Mouse (Mus musculus): ENCODE data around the gene Ext2. TPM values are rescaled to one million over a fixed set of nuclear protein-coding genes. Genes with fewer than 3 reads are reported as not detected.

Gene Ext2
- polyA plus RNA-seq, 1 experiment from 2014 or later: 69.8 TPM

DNA sequence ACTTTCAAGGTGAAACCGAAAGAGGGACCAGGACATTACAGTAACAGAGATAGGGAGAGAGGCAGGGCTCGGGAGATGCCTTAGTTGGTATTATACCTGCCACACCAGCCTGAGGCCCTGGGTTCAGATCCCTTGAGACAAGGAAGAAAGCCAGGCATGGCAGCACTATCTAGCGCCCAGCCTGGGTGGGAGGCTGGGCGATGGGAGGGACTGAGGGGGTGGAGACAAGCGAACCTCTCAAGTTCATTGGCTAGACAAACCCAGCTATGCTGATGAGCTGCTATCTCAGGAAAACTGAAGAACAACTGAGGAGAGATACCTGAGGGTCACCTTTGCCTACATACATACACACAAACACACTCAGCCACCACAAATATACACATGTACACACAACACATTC lies 17.3 kb downstream of the Ext2 start:
- Histone ChIP-seq H3K4me3 (ENCODE audit: low read depth, low read length) (no peak overlapping the region), H3K27ac (replicated peaks; ENCODE audit: low read depth, low read length) (no peak overlapping the region), H3K27me3 (ENCODE audit: control insufficient read depth, insufficient read depth, low read length) (no peaks in the 10 kb centered on the region), H3K4me2 (ENCODE audit: low read depth, severe bottlenecking) (no peak overlapping the region), H3K9ac (ENCODE audit: low read length) (no peak overlapping the region), H3K36me3 (ENCODE audit: control insufficient read depth, insufficient read depth, low read length) (peaks cover 4% of the 10 kb centered on the region; the same call in 1 of the 2 replicates), H3K4me1 (ENCODE audit: control insufficient read depth, insufficient read depth, low read length) (no peaks in the 10 kb centered on the region), H3K9me3 (ENCODE audit: control insufficient read depth, low read length) (no peaks in the 10 kb centered on the region)
- ATAC-seq (ENCODE audit: insufficient number of reproducible peaks, low FRiP score, low TSS enrichment, low read depth) (no peak), DNase-seq (ENCODE audit: low spot score) (no peak)
- WGBS: 84% methylated on average over 5 of the region's 5 CpGs

DNA sequence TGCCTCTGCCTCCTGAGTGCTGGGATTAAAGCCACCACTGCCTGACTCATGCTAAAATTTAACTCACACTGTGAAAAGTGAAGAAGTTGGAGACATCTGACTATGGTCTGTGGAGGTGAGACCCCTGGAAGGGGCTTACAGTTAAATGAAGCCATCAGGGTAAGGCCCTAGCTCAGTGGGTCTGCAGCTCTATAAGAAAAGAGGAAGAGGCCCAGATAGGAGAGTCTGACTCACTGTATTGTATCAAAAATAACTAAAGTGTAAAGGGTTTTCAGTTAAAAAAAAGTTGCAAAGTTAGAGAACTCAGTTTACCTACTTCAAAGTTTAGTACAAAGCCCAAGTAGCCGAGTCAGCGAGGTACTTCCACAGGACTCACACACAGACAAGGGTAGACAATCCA lies 19.4 kb downstream of the Ext2 start:
- DNase-seq (ENCODE audit: low spot score) (no peak), ATAC-seq (ENCODE audit: insufficient number of reproducible peaks, low FRiP score, low TSS enrichment, low read depth) (no peak)
- Histone ChIP-seq H3K4me2 (ENCODE audit: low read depth, severe bottlenecking) (no peak overlapping the region), H3K36me3 (ENCODE audit: control insufficient read depth, insufficient read depth, low read length) (peaks cover 4% of the 10 kb centered on the region; the same call in 1 of the 2 replicates), H3K4me1 (ENCODE audit: control insufficient read depth, insufficient read depth, low read length) (no peaks in the 10 kb centered on the region), H3K9me3 (ENCODE audit: control insufficient read depth, low read length) (no peaks in the 10 kb centered on the region), H3K9ac (ENCODE audit: low read length) (no peak overlapping the region), H3K27ac (replicated peaks; ENCODE audit: low read depth, low read length) (no peak overlapping the region), H3K4me3 (ENCODE audit: low read depth, low read length) (no peak overlapping the region), H3K27me3 (ENCODE audit: control insufficient read depth, insufficient read depth, low read length) (no peaks in the 10 kb centered on the region)
- 96% methylated on average over 2 of the region's 2 CpGs for WGBS

DNA sequence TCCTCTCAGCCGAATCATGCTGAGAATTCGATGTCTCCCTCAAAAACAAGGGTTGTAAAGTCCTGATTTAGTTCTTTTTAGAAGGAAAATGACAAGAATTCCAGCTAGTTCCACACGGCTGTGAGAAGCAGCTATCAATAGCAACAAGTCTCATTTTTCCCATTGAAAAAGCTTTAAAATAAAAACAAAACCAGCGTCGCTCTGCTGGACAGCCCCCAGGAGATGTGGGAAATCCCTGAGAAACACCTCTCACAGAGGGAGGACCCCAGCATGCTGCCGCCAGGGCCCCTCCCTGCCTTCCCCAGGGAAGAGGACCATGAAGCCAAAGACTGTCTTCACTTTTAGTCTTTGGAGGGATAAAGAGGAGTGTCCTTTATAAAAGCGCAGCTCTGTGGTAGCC lies 21.3 kb downstream of the Ext2 start:
- Histone ChIP-seq H3K9me3 (ENCODE audit: control insufficient read depth, low read length) (no peaks in the 10 kb centered on the region), H3K4me1 (ENCODE audit: control insufficient read depth, insufficient read depth, low read length) (no peaks in the 10 kb centered on the region), H3K36me3 (ENCODE audit: control insufficient read depth, insufficient read depth, low read length) (peaks cover 4% of the 10 kb centered on the region; the same call in 1 of the 2 replicates), H3K4me2 (ENCODE audit: low read depth, severe bottlenecking) (no peak overlapping the region), H3K27ac (replicated peaks; ENCODE audit: low read depth, low read length) (no peak overlapping the region), H3K9ac (ENCODE audit: low read length) (no peak overlapping the region), H3K27me3 (ENCODE audit: control insufficient read depth, insufficient read depth, low read length) (no peaks in the 10 kb centered on the region), H3K4me3 (ENCODE audit: low read depth, low read length) (no peak overlapping the region)
- ATAC-seq (ENCODE audit: insufficient number of reproducible peaks, low FRiP score, low TSS enrichment, low read depth) (no peak), DNase-seq (ENCODE audit: low spot score) (no peak)
- WGBS: 87% methylated on average over 7 of the region's 7 CpGs

DNA sequence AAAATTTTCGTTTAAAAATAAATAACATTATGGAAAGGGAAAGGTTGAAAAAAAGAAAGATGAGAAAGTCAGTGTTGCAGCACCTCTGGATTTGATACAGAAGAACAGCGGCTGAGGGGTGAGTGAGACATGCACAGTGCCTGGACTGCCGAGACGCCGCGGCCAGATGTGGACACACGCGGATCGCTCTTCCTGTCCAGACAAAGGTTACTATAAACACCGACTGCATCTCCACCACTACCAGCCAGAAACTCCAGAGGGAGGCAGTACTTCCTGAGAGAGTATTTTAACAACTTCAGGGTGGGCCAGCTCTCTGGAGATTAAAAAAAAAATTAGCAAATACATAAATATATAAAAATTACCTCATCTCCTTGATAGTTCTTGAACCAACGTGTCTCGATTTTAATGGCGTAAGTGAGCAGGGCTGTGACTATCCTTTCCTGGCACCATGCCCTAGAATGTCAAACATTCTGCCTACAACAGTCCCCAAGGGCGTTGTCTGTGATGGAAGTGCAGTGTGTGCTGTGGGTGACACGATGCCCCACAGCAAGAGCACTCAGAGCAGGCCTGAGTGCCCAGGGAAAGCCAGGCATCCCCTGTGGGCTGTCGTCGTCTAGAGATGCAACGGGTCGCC lies 25.1 kb downstream of the Ext2 start:
- WGBS: 85% methylated on average over 19 of the region's 19 CpGs
- Histone ChIP-seq H3K27ac (replicated peaks; ENCODE audit: low read depth, low read length) (no peak overlapping the region), H3K9ac (ENCODE audit: low read length) (no peak overlapping the region), H3K36me3 (ENCODE audit: control insufficient read depth, insufficient read depth, low read length) (peaks cover 2% of the 10 kb centered on the region; the same call in 1 of the 2 replicates), H3K4me3 (ENCODE audit: low read depth, low read length) (no peak overlapping the region), H3K9me3 (ENCODE audit: control insufficient read depth, low read length) (no peaks in the 10 kb centered on the region), H3K4me2 (ENCODE audit: low read depth, severe bottlenecking) (no peak overlapping the region), H3K27me3 (ENCODE audit: control insufficient read depth, insufficient read depth, low read length) (no peaks in the 10 kb centered on the region), H3K4me1 (ENCODE audit: control insufficient read depth, insufficient read depth, low read length) (no peaks in the 10 kb centered on the region)
- DNase-seq (ENCODE audit: low spot score): no peak
- no peak for ATAC-seq (ENCODE audit: insufficient number of reproducible peaks, low FRiP score, low TSS enrichment, low read depth)

DNA sequence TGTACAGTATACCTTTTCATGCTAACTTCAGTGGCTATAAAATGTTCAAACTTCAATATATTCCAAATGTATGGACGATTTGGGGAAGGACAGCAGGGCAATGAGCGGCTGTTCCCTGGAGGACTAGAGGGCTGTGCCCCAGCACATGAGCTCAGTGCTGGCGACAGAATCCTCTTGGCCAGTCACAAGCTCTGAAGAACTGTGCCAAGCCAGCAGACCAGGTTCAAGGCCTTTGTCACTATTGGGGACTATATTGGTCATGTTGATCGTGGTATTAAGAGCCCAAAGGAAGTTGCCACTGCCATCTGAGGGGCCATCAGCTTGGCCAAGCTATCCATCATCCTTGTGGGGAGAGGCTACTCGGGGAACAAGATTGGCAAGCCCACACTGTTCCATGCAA lies 28.0 kb downstream of the Ext2 start:
- peaks cover 5% of the 10 kb centered on the region; the same call in 1 of the 2 replicates for H3K4me1 ChIP-seq (ENCODE audit: control insufficient read depth, insufficient read depth, low read length)
- no peak overlapping the region for H3K4me2 ChIP-seq (ENCODE audit: low read depth, severe bottlenecking)
- H3K4me3 ChIP-seq (ENCODE audit: low read depth, low read length): no peak overlapping the region
- no peaks in the 10 kb centered on the region for H3K27me3 ChIP-seq (ENCODE audit: control insufficient read depth, insufficient read depth, low read length)
- DNase-seq (ENCODE audit: low spot score) (no peak), ATAC-seq (ENCODE audit: insufficient number of reproducible peaks, low FRiP score, low TSS enrichment, low read depth) (no peak)
- H3K9me3 ChIP-seq (ENCODE audit: control insufficient read depth, low read length): no peaks in the 10 kb centered on the region
- H3K9ac ChIP-seq (ENCODE audit: low read length): no peak overlapping the region
- no peak overlapping the region for H3K27ac ChIP-seq (replicated peaks; ENCODE audit: low read depth, low read length)
- no peaks in the 10 kb centered on the region; the same call in 1 of the 2 replicates for H3K36me3 ChIP-seq (ENCODE audit: control insufficient read depth, insufficient read depth, low read length)
- 92% methylated on average over 5 of the region's 5 CpGs for WGBS

DNA sequence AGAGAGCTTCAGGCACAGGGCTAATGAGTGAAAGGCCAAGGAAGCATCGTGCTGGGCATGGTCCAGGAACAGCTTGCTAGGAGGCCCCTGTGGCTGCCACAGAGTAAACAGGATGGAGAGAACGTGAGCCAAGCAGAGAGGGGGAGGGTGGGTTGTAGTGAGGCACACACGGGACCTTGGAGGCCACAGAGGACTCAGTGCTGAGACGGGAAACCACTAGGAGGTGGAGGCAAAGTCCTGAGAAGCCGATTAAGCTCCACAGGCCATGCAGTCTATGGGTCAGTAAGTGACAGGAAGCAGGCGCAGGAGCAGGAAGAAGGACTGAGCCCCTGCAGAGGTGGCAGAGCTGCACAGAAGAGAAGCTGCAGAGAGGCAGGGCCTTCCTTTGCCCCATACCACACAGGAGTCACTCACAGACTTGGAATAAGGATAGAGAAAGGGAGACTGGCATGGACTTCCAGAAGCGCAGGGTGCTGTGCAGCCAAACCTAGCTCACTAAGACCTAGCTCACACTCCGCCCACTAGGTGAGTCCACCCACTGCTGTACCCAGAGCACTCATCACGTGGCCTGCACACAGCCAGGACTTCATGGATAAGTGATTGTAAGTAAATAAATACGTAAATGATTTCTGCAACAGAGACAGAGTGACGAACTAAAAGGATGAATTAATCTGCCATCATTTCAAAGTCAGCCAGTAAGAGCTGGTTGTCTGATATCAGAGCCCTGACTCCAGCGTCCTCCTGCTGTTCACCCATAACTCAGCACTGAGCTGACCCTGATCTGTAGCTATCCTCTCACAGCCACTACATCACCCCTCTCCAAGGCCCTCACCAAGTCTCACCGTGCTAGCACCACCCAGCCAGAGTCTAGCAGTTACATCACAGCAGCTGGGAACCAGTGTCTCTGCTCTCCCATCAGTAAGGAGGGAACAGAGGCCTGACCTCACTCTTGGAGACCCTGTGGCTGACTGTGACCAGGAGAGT lies 30.6 kb downstream of the Ext2 start:
- Histone ChIP-seq H3K4me2 (ENCODE audit: low read depth, severe bottlenecking) (no peak overlapping the region), H3K36me3 (ENCODE audit: control insufficient read depth, insufficient read depth, low read length) (no peaks in the 10 kb centered on the region; the same call in 1 of the 2 replicates), H3K9ac (ENCODE audit: low read length) (no peak overlapping the region), H3K9me3 (ENCODE audit: control insufficient read depth, low read length) (no peaks in the 10 kb centered on the region), H3K4me1 (ENCODE audit: control insufficient read depth, insufficient read depth, low read length) (peaks cover 5% of the 10 kb centered on the region; the same call in 1 of the 2 replicates), H3K4me3 (ENCODE audit: low read depth, low read length) (no peak overlapping the region), H3K27ac (replicated peaks; ENCODE audit: low read depth, low read length) (no peak overlapping the region), H3K27me3 (ENCODE audit: control insufficient read depth, insufficient read depth, low read length) (no peaks in the 10 kb centered on the region)
- 55% methylated on average over 13 of the region's 13 CpGs for WGBS
- no peak for ATAC-seq (ENCODE audit: insufficient number of reproducible peaks, low FRiP score, low TSS enrichment, low read depth)
- DNase-seq (ENCODE audit: low spot score): no peak

DNA sequence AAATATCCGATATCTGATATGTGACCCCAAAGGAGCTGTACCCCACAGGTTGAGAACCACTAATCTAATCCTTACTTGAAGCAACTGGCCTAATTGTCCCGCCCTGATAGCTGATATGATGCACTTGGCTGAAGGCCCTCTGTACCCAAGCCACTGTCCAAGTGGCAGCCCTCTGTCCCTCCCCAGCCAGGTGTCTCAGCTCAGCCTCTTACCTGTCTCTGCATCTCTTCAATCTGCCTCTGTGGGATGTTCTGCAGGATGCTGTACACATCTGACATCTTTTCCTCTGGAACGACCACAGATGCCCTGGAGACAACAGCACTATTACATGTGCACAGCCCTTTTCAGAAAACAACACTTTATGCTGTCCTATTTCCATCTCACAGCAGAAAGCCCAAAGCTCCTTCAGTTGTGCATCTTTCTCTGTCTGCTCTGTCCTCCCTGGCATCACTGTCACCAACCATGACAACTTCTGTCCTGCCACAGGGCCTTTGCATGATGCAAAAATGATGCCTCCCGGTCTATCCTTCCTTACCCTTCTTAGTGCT lies 31.5 kb downstream of the Ext2 start:
- H3K27ac ChIP-seq (replicated peaks; ENCODE audit: low read depth, low read length): no peak overlapping the region
- ATAC-seq (ENCODE audit: insufficient number of reproducible peaks, low FRiP score, low TSS enrichment, low read depth): no peak
- H3K4me2 ChIP-seq (ENCODE audit: low read depth, severe bottlenecking): no peak overlapping the region
- H3K27me3 ChIP-seq (ENCODE audit: control insufficient read depth, insufficient read depth, low read length): no peaks in the 10 kb centered on the region
- peaks cover 7% of the 10 kb centered on the region for H3K4me1 ChIP-seq (ENCODE audit: control insufficient read depth, insufficient read depth, low read length)
- DNase-seq (ENCODE audit: low spot score): no peak
- no peak overlapping the region for H3K4me3 ChIP-seq (ENCODE audit: low read depth, low read length)
- no peaks in the 10 kb centered on the region; the same call in 1 of the 2 replicates for H3K36me3 ChIP-seq (ENCODE audit: control insufficient read depth, insufficient read depth, low read length)
- no peak overlapping the region for H3K9ac ChIP-seq (ENCODE audit: low read length)
- 85% methylated on average over 4 of the region's 4 CpGs for WGBS
- H3K9me3 ChIP-seq (ENCODE audit: control insufficient read depth, low read length): no peaks in the 10 kb centered on the region

DNA sequence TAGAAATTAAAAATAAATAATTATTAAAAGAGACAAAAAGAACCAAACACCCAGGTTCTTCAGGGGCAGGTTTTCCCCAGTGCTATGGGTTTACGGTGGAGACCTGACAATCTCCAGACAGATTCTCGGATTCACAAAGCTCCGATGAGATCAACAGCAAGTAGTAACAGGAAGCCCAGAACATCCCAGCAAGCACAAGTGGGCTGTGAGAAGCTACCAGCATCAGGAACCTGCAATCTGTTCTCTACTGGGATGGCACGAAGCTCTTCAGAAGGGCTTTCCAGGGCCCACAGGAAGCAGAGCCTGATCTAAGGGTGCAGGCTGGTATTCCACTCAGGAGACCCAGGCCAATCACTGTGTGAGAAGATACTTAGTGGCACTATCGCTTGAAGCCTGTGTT lies 33.8 kb downstream of the Ext2 start:
- 83% methylated on average over 5 of the region's 5 CpGs for WGBS
- H3K4me2 ChIP-seq (ENCODE audit: low read depth, severe bottlenecking): no peak overlapping the region
- H3K9me3 ChIP-seq (ENCODE audit: control insufficient read depth, low read length): no peaks in the 10 kb centered on the region
- no peak overlapping the region for H3K9ac ChIP-seq (ENCODE audit: low read length)
- H3K4me3 ChIP-seq (ENCODE audit: low read depth, low read length): no peak overlapping the region
- no peaks in the 10 kb centered on the region for H3K27me3 ChIP-seq (ENCODE audit: control insufficient read depth, insufficient read depth, low read length)
- no peak for DNase-seq (ENCODE audit: low spot score)
- no peak for ATAC-seq (ENCODE audit: insufficient number of reproducible peaks, low FRiP score, low TSS enrichment, low read depth)
- H3K4me1 ChIP-seq (ENCODE audit: control insufficient read depth, insufficient read depth, low read length): peaks cover 21% of the 10 kb centered on the region
- no peak overlapping the region for H3K27ac ChIP-seq (replicated peaks; ENCODE audit: low read depth, low read length)
- H3K36me3 ChIP-seq (ENCODE audit: control insufficient read depth, insufficient read depth, low read length): no peaks in the 10 kb centered on the region; the same call in 1 of the 2 replicates
